Mouse (Mus musculus): ENCODE data around the gene Pabpc4.

The Pabpc4 gene

GRCm38 (mm10) chr4:123261721-123262401 is at the start of gene Pabpc4:
Gene Pabpc4, plus strand, starts transcription at chr4:123262351.
- CTCF ChIA-PET, result interaction anchor here (0.5 to 1.7 kb wide), 4 partner anchors 7 to 150 kb away, joined by 3 to 7 read pairs (median 3); no protein-coding TSS in a partner anchor
- POLR2A ChIA-PET, result interaction anchor here in 2 of 4 experiments (0.5 to 1.8 kb wide), 7 partner anchors 11 to 101 kb away, joined by 3 to 5 read pairs (median 3); no protein-coding TSS in a partner anchor

DNA sequence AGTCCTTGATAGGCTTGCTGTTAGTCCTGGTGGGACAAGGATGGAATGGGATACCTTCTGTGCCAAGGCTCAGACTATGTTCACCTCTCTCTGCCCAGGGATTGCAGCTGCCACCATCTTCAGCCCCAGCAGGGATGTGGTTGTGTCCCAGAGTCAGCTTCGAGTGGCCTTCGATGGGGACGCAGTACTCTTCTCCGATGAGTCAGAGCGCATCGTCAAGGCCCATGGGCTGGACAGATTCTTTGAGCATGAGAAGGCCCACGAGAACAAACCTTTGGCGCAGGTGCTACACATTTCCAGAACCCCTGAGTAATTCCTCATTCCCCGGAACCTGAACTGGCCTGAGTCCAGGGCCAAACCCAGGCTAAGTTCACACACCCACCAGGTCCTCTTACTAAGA is 48.2 kb upstream of the Pabpc4 start:
- ChIA-PET POLR2A (no interaction called here), CTCF (interaction anchor here in 2 of 4 experiments (1.0 to 1.4 kb wide), 2 partner anchors 9 to 178 kb away, joined by 3 to 6 read pairs; no protein-coding TSS in a partner anchor)

DNA sequence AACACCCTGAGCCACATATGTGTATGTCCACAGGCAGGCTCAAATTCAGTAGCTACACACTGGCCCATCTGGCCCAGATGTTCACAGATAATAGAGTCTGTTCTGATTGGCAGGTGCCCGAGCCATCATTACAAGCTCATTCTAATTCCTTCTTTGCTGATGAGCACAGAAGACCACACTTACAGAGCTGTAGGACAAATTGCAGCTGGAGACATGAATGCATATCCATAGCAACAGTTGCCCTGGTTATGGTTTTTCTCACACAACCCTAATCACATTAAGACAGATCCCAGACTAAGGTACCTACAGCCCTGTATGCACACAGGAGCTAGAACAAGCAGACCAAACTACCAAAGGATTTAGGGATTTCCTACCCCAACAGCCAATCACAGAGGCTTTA is 46.8 kb upstream of the Pabpc4 start:
- ChIA-PET CTCF (interaction anchor here (0.5 to 6.5 kb wide), 20 partner anchors 8 to 1703 kb away, joined by 3 to 57 read pairs (median 4); partner anchors contain the start of genes Heyl (in 1 of the 4) and Nt5c1a (in 1 of the 4)), POLR2A (interaction anchor here in 3 of 4 experiments (0.6 to 1.6 kb wide), 6 partner anchors 12 to 69 kb away, joined by 3 to 4 read pairs (median 3); partner anchors contain the start of gene Pabpc4 (in 1 of the 3))

- ChIA-PET CTCF (interaction anchor here (0.6 to 6.5 kb wide), 47 partner anchors 9 to 903 kb away, joined by 3 to 57 read pairs (median 4); partner anchors contain the start of genes Heyl (in 2 of the 4) and Nt5c1a (in 2 of the 4)), POLR2A (interaction anchor here in 3 of 4 experiments (0.6 to 1.7 kb wide), 9 partner anchors 9 to 90 kb away, joined by 3 to 6 read pairs (median 4); partner anchors contain the start of gene Ppie (in 1 of the 3))
Observed at GRCm38 (mm10) chr4:123216782-123217181, 45.4 kb upstream of the Pabpc4 start.

- POLR2A ChIA-PET, result interaction anchor here in 3 of 4 experiments (0.5 to 2.8 kb wide), 14 partner anchors 9 to 353 kb away, joined by 3 to 12 read pairs (median 5); partner anchors contain the start of gene Heyl (in 1 of the 3)
- CTCF ChIA-PET, result interaction anchor here (0.5 to 6.5 kb wide), 63 partner anchors 8 to 560 kb away, joined by 3 to 57 read pairs (median 4); partner anchors contain the start of genes Heyl (in 2 of the 4), Nt5c1a (in 2 of the 4) and Mycl (in 1 of the 4)
Observed at GRCm38 (mm10) chr4:123219720-123220357, 42.3 kb upstream of the Pabpc4 start.

- POLR2A ChIA-PET, result interaction anchor here in 3 of 4 experiments (0.6 to 2.8 kb wide), 12 partner anchors 9 to 252 kb away, joined by 3 to 12 read pairs (median 6); partner anchors contain the start of gene Heyl (in 1 of the 3)
- CTCF ChIA-PET, result interaction anchor here (0.5 to 6.5 kb wide), 44 partner anchors 8 to 872 kb away, joined by 3 to 57 read pairs (median 4); partner anchors contain the start of genes Heyl (in 1 of the 4), Mycl (in 1 of the 4) and Nt5c1a (in 1 of the 4)
Observed at GRCm38 (mm10) chr4:123220637-123221036, 41.5 kb upstream of the Pabpc4 start.

GRCm38 (mm10) chr4:123223309-123223708 is 38.8 kb upstream of the Pabpc4 start:
- ChIA-PET CTCF (interaction anchor here (0.6 to 2.2 kb wide), 31 partner anchors 8 to 1487 kb away, joined by 3 to 10 read pairs (median 4); partner anchors contain the start of genes Heyl (in 2 of the 4) and Mycl (in 1 of the 4)), POLR2A (interaction anchor here in 2 of 4 experiments (0.6 to 0.9 kb wide), 2 partner anchors 31 to 72 kb away, joined by 3 to 4 read pairs; no protein-coding TSS in a partner anchor)

DNA sequence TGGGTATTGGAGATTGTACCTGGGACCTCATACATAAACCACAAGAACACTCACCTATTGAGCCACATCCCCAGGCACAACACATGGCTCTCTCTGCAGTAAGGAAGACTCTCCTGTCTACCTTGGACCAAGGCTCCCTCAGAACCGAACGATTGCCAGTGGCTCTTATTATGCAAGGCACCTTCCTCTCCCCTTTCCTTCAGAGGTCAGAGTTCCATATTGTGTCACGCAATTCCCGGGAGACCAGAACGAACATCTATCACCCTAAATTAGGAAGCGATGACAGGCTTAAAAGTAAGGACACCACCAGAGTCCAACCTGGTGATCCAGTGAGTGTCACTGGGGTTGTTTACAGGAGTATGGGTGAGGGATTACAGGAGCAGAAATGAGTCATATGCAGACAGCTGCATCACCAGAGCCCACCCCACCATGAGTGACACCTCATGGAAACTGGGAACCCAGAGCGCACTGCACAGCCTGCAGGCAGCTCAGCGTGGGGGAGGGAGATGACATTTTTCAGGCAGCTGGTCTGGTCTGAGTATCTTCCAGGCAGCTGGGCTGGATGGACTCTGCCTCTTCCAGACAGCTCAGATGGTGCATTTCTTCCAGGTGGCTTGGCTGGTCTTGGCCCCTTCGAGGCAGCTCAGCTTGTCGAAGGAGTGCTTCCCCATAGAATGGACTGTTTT is 36.3 kb upstream of the Pabpc4 start:
- CTCF ChIA-PET, result interaction anchor here (0.5 to 2.0 kb wide), 8 partner anchors 9 to 151 kb away, joined by 3 to 7 read pairs (median 5); no protein-coding TSS in a partner anchor
- POLR2A ChIA-PET, result interaction anchor here in 1 of 4 experiments (1.7 kb wide), 1 partner anchor 9 kb away, joined by 6 read pairs; no protein-coding TSS in a partner anchor

- ChIA-PET CTCF (interaction anchor here in 3 of 4 experiments (0.6 to 1.8 kb wide), 5 partner anchors 8 to 145 kb away, joined by 3 to 5 read pairs (median 4); no protein-coding TSS in a partner anchor), POLR2A (interaction anchor here in 2 of 4 experiments (0.6 to 1.4 kb wide), 2 partner anchors 21 to 26 kb away, joined by 3 read pairs; no protein-coding TSS in a partner anchor)
Observed at GRCm38 (mm10) chr4:123227707-123228106, 34.4 kb upstream of the Pabpc4 start.

GRCm38 (mm10) chr4:123228270-123228669 is 33.9 kb upstream of the Pabpc4 start:
- POLR2A ChIA-PET, result interaction anchor here in 2 of 4 experiments (0.6 to 1.4 kb wide), 2 partner anchors 21 to 25 kb away, joined by 3 read pairs; no protein-coding TSS in a partner anchor
- CTCF ChIA-PET, result interaction anchor here in 2 of 4 experiments (0.5 to 1.8 kb wide), 4 partner anchors 8 to 26 kb away, joined by 3 to 5 read pairs (median 4); no protein-coding TSS in a partner anchor

DNA sequence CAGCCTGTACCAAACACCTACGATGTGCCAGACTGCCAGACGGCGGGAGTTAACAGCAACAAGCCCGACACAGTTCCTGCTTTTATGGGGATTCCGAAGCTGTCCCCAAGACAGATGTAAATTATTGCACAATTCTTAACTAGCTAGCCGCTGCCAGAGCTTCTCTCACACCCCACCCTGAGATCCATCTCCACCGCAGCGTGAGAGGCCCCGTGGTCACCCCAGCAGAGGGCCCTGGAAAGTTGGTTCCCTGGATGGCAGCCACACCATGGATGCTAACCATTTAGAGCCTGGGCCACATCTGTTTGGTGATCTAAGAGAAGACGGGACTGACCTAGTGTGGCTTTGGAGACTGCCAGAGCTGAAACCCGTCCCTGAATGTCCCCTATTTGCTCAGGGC is 33.0 kb upstream of the Pabpc4 start:
- POLR2A ChIA-PET, result interaction anchor here in 1 of 4 experiments (0.8 kb wide), 1 partner anchor 28 kb away, joined by 3 read pairs; the partner anchor contains the start of gene Nt5c1a

GRCm38 (mm10) chr4:123232841-123233240 is 29.3 kb upstream of the Pabpc4 start:
- ChIA-PET CTCF (interaction anchor here (0.6 to 9.2 kb wide), 12 partner anchors 9 to 320 kb away, joined by 3 to 57 read pairs (median 4); no protein-coding TSS in a partner anchor), POLR2A (interaction anchor here in 2 of 4 experiments (0.6 to 1.7 kb wide), 7 partner anchors 8 to 1366 kb away, joined by 3 to 6 read pairs (median 3); no protein-coding TSS in a partner anchor)

More for the DNA sequence above, 33.0 kb upstream of the Pabpc4 start:
- CTCF ChIA-PET, result interaction anchor here in 2 of 4 experiments (0.8 to 1.5 kb wide), 6 partner anchors 9 to 25 kb away, joined by 3 to 5 read pairs (median 3); no protein-coding TSS in a partner anchor

- ChIA-PET CTCF (interaction anchor here in 3 of 4 experiments (0.6 to 9.2 kb wide), 11 partner anchors 10 to 67 kb away, joined by 3 to 57 read pairs (median 4); no protein-coding TSS in a partner anchor), POLR2A (interaction anchor here in 3 of 4 experiments (0.6 to 2.5 kb wide), 9 partner anchors 9 to 1366 kb away, joined by 3 to 6 read pairs (median 3); no protein-coding TSS in a partner anchor)
Observed at GRCm38 (mm10) chr4:123233492-123234084, 28.6 kb upstream of the Pabpc4 start, which contains the start of gene Heyl. Gene Heyl, plus strand, starts transcription at chr4:123233556.

DNA sequence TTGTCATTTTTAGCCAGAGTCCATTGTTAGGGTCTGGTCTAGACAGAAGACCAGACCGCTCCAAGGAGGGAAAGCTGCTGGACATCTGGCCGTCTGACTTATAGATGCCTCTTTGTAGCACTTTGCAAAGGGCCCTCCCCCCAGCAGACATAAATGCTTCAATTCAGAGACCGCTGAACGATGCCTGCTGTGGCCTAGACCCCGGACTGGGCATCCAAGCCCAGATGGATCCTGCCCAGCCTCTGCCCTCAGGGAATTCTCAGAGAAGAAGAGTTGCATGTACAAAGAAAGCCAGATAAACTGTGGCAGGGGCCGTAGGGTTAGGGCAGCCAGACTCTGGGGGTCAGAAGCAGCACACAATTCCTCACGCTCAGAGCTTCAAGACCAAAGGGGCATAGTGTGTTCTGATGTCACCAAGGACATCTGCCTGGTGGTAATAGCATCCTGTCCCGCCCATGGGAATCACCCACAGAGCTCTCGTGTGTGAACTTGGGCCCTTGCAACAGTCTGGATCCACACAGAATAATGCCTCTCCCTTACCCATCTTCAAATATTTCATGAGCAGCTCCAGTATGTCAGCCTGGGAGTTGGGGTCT is 26.2 kb upstream of the Pabpc4 start:
- POLR2A ChIA-PET, result interaction anchor here in 2 of 4 experiments (1.0 to 3.3 kb wide), 4 partner anchors 11 to 49 kb away, joined by 3 to 12 read pairs (median 4); no protein-coding TSS in a partner anchor
- CTCF ChIA-PET, result interaction anchor here in 3 of 4 experiments (0.6 to 9.2 kb wide), 3 partner anchors 17 to 25 kb away, joined by 3 to 57 read pairs (median 6); no protein-coding TSS in a partner anchor

DNA sequence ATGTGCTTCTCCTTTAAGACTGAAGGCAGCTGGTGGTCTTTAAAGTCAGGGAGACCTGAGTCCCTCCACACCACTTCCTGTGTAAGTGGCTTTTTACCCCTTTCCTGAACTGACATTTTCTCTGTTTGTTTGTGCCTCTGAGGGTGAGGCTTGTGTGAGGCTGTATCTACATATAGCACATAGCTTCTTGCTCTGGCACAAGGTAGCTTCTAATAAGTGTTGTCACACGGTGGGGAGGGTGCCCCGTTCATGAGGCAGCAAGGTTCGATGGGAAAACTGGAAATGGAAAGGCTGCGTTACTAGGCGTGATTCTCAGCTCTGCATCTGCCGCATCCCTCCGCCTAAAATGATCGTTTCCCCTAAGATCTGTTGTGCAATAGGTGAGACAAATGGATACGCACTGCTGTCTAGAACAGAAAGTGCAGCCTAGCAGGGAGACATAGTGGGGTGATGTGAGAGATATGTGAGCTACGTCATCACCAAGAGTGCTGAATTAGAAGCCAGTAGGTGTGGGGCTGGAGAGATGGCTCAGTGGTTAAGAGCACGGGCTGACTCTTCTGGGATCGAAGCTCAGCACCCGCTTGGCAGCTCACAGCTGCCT is 25.6 kb upstream of the Pabpc4 start:
- ChIA-PET CTCF (interaction anchor here in 2 of 4 experiments (0.6 to 9.2 kb wide), 3 partner anchors 18 to 26 kb away, joined by 3 to 57 read pairs (median 6); no protein-coding TSS in a partner anchor), POLR2A (interaction anchor here in 2 of 4 experiments (1.0 to 3.3 kb wide), 4 partner anchors 12 to 48 kb away, joined by 3 to 12 read pairs (median 4); no protein-coding TSS in a partner anchor)
